In the genomic region with DNA sequence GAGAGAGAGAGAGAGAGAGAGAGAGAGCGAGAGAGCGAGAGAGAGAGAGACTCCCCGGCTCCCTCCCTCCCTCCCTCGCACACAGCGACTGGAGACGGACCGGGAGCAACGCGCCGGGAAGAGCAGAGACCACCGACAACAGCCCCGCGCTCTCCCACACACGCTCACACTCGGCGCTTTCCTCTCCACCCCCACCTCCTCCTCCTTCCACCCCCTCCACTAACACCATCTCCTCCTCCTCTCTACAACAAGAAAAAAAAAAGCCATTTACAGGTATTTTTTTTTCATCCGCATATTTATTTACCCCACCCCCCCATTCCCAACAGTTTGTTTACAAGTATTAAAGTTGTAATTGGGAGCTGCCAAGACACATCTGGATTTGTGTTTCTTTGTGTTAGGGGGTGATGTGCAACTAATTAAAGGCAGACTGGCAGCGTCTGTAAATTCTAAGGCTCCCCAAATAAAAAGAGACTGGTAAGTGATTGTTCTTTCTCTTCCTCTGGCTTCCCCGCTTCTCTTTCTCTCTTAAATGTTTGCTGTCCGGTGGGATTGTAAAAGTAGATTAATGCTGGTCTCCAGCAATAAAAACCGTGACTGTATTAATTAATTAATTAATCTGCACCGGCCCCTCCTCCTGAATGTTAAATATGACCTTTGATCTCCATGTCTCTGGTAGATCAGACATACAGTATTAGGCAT, we compare ENCODE assay signal across 8 mouse cellular contexts. TPM values are rescaled to one million over a fixed set of nuclear protein-coding genes. Genes with fewer than 3 reads are reported as not detected.
DNase-seq lines count a peak whose midpoint lies in the region; ATAC-seq and TF ChIP-seq lines count a peak whose summit lies in the region.

A gene (plus strand): TSS at position 71 of the 699 bp plus-strand sequence.

- peak within 1 kb of the TSS; percentile 69 for H3K4me3 ChIP-seq in cerebellum, adult 2 months (replicated peaks; ENCODE audit: insufficient read depth, low read depth, low read length)
- H3K4me3 ChIP-seq in megakaryocyte, embryonic 14.5 days (replicated peaks), result peak within 1 kb of the TSS; percentile 91
- peak within 1 kb of the TSS; percentile 51 for H3K4me3 ChIP-seq in intestine, postnatal 0 days (ENCODE audit: low read depth, low read length)
- peak within 1 kb of the TSS; percentile 75 for H3K4me3 ChIP-seq in midbrain, embryonic 14.5 days (replicated peaks; ENCODE audit: low read depth, low read length)

- no peaks in the 10 kb centered on the region for H3K9me3 ChIP-seq in megakaryocyte, embryonic 14.5 days
- H3K9me3 ChIP-seq in intestine, postnatal 0 days (ENCODE audit: control insufficient read depth), result no peaks in the 10 kb centered on the region
- no peaks in the 10 kb centered on the region for H3K9me3 ChIP-seq in midbrain, embryonic 14.5 days (ENCODE audit: control insufficient read depth, low read length)

- H3K27ac ChIP-seq in cerebellum, adult 2 months (ENCODE audit: insufficient read depth, low read length), result peak within 1 kb of the TSS; percentile 4
- H3K27ac ChIP-seq in intestine, postnatal 0 days (ENCODE audit: low read depth, low read length), result no peak within 1 kb of the TSS
- peak within 1 kb of the TSS; percentile 100 for H3K27ac ChIP-seq in midbrain, embryonic 14.5 days (replicated peaks; ENCODE audit: low read depth, low read length)

- 7% methylated on average over 19 of the region's 22 CpGs for WGBS in cerebellum, adult 2 months
- 5% methylated on average over 10 of the region's 22 CpGs for WGBS in intestine, postnatal 0 days
- WGBS in midbrain, embryonic 14.5 days, result 0% methylated on average over 17 of the region's 22 CpGs

- TF ChIP-seq CTCF in cerebellum, adult 2 months (IDR thresholded peaks at IDR 0.05; ENCODE audit: borderline replicate concordance, insufficient read depth, low read depth, low read length), result no peak
- TF ChIP-seq CTCF in intestine, postnatal 0 days (IDR thresholded peaks at IDR 0.05; ENCODE audit: low read depth), result no peak

- H3K27me3 ChIP-seq in cerebellum, adult 2 months (ENCODE audit: control insufficient read depth, insufficient read depth, low read length), result no peaks in the 10 kb centered on the region
- peaks cover 58% of the 10 kb centered on the region for H3K27me3 ChIP-seq in megakaryocyte, embryonic 14.5 days (replicated peaks)
- H3K27me3 ChIP-seq in intestine, postnatal 0 days (replicated peaks; ENCODE audit: control insufficient read depth, insufficient read depth, low read length), result 0 out of 2 replicates have a peak, but pooled peaks cover 3% of the 10 kb centered on the region
- no peaks in the 10 kb centered on the region for H3K27me3 ChIP-seq in midbrain, embryonic 14.5 days (ENCODE audit: control insufficient read depth, insufficient read depth, low read length)

- peak; percentile 1; the same call in 1 of the 2 replicates for TF ChIP-seq POLR2A in cerebellum, adult 2 months (IDR thresholded peaks at IDR 0.05; ENCODE audit: borderline replicate concordance, insufficient read depth, low read length)

- ATAC-seq in megakaryocyte, adult 5-6 weeks (ENCODE audit: poor library complexity, severe bottlenecking), result no peak
- ATAC-seq in intestine, postnatal 0 days, result peak; percentile 39; the same call in 1 of the 2 replicates
- peak; percentile 83 for ATAC-seq in midbrain, embryonic 14.5 days (ENCODE audit: low FRiP score, low TSS enrichment)
- ATAC-seq in inflammation-experienced regulatory T-cells, adult 6 months, result no peak

- peak within 1 kb of the TSS; percentile 89 for H3K4me2 ChIP-seq in intestine, postnatal 0 days (replicated peaks; ENCODE audit: low read depth)
- peak within 1 kb of the TSS; percentile 89 for H3K4me2 ChIP-seq in midbrain, embryonic 14.5 days (ENCODE audit: low read length)

- no peaks in the 10 kb centered on the region; the same call in 1 of the 2 replicates for H3K4me1 ChIP-seq in cerebellum, adult 2 months (ENCODE audit: control insufficient read depth, insufficient read depth, low read length)
- peaks cover 39% of the 10 kb centered on the region for H3K4me1 ChIP-seq in megakaryocyte, embryonic 14.5 days
- H3K4me1 ChIP-seq in intestine, postnatal 0 days (replicated peaks; ENCODE audit: control insufficient read depth, insufficient read depth, low read length), result no peaks in the 10 kb centered on the region
- H3K4me1 ChIP-seq in midbrain, embryonic 14.5 days (ENCODE audit: control insufficient read depth, insufficient read depth, low read length), result peaks cover 4% of the 10 kb centered on the region; the same call in 1 of the 2 replicates

- DNase-seq in cerebellum, adult 2 months, result peak in 1 of 2 experiments; percentile 22
- no peak for DNase-seq in cerebellum, postnatal 4 days (ENCODE audit: low spot score in 2 of 2)
- DNase-seq in midbrain, embryonic 14.5 days, result peak; percentile 62
- no peak for DNase-seq in thymus, postnatal 25 days

- peak within 1 kb of the TSS; percentile 34 for H3K9ac ChIP-seq in intestine, postnatal 0 days (ENCODE audit: low read depth, low read length)
- H3K9ac ChIP-seq in midbrain, embryonic 14.5 days (replicated peaks; ENCODE audit: low read length), result peak within 1 kb of the TSS; percentile 95

- no peaks in the 10 kb centered on the region for H3K36me3 ChIP-seq in megakaryocyte, embryonic 14.5 days (replicated peaks; ENCODE audit: low read length)
- no peaks in the 10 kb centered on the region for H3K36me3 ChIP-seq in intestine, postnatal 0 days (ENCODE audit: control insufficient read depth, insufficient read depth)
- 0 out of 2 replicates have a peak, but pooled peaks cover 3% of the 10 kb centered on the region for H3K36me3 ChIP-seq in midbrain, embryonic 14.5 days (ENCODE audit: control insufficient read depth, insufficient read depth, low read length)

RNA-seq across cellular contexts. Expression of the gene that starts here (rescaled TPM):
- 12.9 and 13.2 TPM in 2 replicates for polyA plus RNA-seq in cerebellum, adult 2 months (2012; rRNA removed)
- polyA plus RNA-seq in megakaryocyte, embryonic 14.5 days (2012; ENCODE audit: insufficient read depth, low replicate concordance), result 0.12 TPM in 1 of 2 replicates, not detected in the other
- total RNA-seq in megakaryocyte, adult 5-6 weeks (2015), result not detected in 2 replicates
- total RNA-seq in megakaryocyte, adult 5-6 weeks (2017), result not detected in 2 replicates
- 1.3 and 1.6 TPM in 2 replicates for polyA plus RNA-seq in intestine, postnatal 0 days (2015; fragmentation: Nextera tagmentation; extraction: Ambion mirVana)
- polyA plus RNA-seq in midbrain, embryonic 14.5 days (2014; fragmentation: Nextera tagmentation; extraction: Ambion mirVana), result 52.4 and 58.3 TPM in 2 replicates
- polyA plus RNA-seq in inflammation-experienced regulatory T-cells, adult 6 months (2017; shearing (Covaris generic)), result not detected

Comparison
In these comparisons a context has a peak if more than half of its experiments do, and no peak if none do; other contexts are left out.
1. ATAC-seq: peak in intestine, postnatal 0 days (single experiment) and midbrain, embryonic 14.5 days (single experiment); none in megakaryocyte, adult 5-6 weeks (single experiment) and inflammation-experienced regulatory T-cells, adult 6 months (single experiment).
2. Peak in every context shown above with its lines, with median percentiles within 50 percentile points of each other: H3K4me3 ChIP-seq.